Mouse (Mus musculus): ENCODE measurements at regions not wholly inside any gene's neighbourhood (a gene's known extent, or its start where the extent isn't known, plus 50 kb on each side); places are given as distances from the start of the nearest gene placed in this dataset.

DNA sequence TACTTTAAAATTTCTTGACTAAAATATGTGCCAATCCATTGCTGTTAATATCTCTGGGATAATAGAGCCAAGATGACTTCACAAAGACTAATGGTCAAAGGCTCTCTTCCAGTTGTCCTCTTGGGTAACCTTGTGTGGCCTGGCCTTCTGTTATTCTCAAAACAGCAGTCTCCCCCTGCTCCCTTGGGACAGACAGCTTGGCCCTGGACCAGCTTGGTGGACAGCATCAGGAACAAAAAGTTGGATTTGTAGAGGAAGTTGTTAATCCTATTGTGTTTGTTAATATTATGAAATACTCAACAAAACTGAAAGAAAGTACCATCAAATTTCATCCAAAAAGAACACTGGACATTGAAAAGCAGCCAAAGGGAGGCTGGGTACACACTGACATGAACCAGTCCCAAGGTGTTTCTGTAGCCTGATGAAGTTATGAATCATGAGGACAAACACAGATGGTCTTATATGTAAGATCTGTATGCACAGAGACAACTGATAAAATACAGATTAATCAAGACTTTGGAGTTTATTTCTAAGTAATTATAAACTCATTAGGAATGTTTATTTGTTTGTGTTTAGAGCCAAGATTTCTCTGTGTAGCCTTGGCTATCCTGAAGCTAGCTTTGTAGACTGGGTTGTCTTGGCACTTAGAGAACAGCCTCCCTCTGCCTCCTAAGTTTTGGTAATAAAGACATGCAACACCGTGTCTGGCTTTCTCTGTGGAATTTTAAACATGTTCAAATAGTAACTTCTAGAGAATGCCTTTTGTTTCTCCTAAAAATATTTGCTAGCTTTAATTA, 335.7 kb upstream of the Chrm3 start:
- no peaks in the 10 kb centered on the region for H3K36me3 ChIP-seq (ENCODE audit: control insufficient read depth, insufficient read depth, low read length)
- H3K4me3 ChIP-seq (ENCODE audit: insufficient read depth, low read depth, low read length) = no peak overlapping the region
- WGBS = 52% methylated on average over 1 of the region's 1 CpGs
- peak; percentile 86 for DNase-seq
- H3K27me3 ChIP-seq (replicated peaks; ENCODE audit: control insufficient read depth, insufficient read depth, low read length) = no peaks in the 10 kb centered on the region
- no peaks in the 10 kb centered on the region for H3K4me1 ChIP-seq (ENCODE audit: control insufficient read depth, insufficient read depth, low read length)
- no peak for TF ChIP-seq POLR2A (IDR thresholded peaks at IDR 0.05; ENCODE audit: low read depth, low read length)
- no peak overlapping the region for H3K27ac ChIP-seq (ENCODE audit: insufficient read depth, low read depth, low read length)

- Histone ChIP-seq H3K27ac (ENCODE audit: insufficient read depth, low read depth, low read length) (no peak overlapping the region), H3K4me3 (ENCODE audit: insufficient read depth, low read depth, low read length) (no peak overlapping the region), H3K4me1 (ENCODE audit: control insufficient read depth, insufficient read depth, low read length) (no peaks in the 10 kb centered on the region), H3K36me3 (ENCODE audit: control insufficient read depth, insufficient read depth, low read length) (no peaks in the 10 kb centered on the region), H3K27me3 (replicated peaks; ENCODE audit: control insufficient read depth, insufficient read depth, low read length) (no peaks in the 10 kb centered on the region)
- no peak for TF ChIP-seq CTCF (conservative IDR thresholded peaks at IDR 0.05; ENCODE audit: insufficient read depth, insufficient read length, low read depth, low read length)
- TF ChIP-seq POLR2A (IDR thresholded peaks at IDR 0.05; ENCODE audit: low read depth, low read length) = no peak
- 82% methylated on average over 2 of the region's 2 CpGs for WGBS
- DNase-seq = no peak
Measured at GRCm38 (mm10) chr13:10691307-10691706, 330.7 kb upstream of the Chrm3 start.

DNA sequence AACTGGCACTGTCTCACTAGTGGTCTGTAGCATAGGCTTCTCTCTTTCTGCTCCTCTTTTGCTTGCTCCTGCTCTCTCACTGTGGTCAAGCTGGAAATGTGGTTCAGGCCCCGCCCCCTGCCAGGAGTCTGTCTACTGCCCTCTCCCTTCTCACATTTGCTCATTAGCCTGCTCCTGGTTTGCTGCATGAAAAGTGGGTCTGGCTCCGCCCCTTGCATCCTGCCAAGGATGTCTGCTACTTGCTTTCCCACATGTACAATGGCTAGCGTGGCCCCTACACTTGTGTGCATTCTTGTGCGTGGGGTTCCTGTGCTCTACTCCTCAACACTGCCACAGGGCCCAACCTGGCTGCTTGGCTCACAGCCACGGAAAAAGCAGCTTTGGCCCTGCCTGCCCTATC, 326.7 kb upstream of the Chrm3 start:
- DNase-seq = no peak
- 65% methylated on average over 5 of the region's 5 CpGs for WGBS
- Histone ChIP-seq H3K4me1 (ENCODE audit: control insufficient read depth, insufficient read depth, low read length) (no peaks in the 10 kb centered on the region), H3K27ac (ENCODE audit: insufficient read depth, low read depth, low read length) (no peak overlapping the region), H3K4me3 (ENCODE audit: insufficient read depth, low read depth, low read length) (no peak overlapping the region), H3K27me3 (replicated peaks; ENCODE audit: control insufficient read depth, insufficient read depth, low read length) (no peaks in the 10 kb centered on the region), H3K36me3 (ENCODE audit: control insufficient read depth, insufficient read depth, low read length) (no peaks in the 10 kb centered on the region)
- TF ChIP-seq POLR2A (IDR thresholded peaks at IDR 0.05; ENCODE audit: low read depth, low read length) = no peak

DNA sequence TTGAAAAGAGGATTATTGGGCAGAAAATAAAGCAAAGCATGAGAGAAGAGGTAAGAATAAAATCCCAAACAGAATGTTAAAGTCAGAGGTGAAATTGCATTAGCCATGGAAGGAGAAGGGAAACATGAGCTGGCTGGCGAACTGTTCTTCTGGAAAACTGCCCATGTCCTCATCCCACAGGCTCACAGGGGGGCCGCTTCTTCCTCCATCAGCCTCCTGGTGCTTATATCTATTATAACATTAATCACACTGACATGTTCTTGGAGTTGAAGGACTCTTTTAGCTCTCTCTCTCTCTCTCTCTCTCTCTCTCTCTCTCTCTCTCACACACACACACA, 293.4 kb upstream of the Chrm3 start:
- WGBS = 18% methylated on average over 2 of the region's 2 CpGs
- Histone ChIP-seq H3K27me3 (replicated peaks; ENCODE audit: control insufficient read depth, insufficient read depth, low read length) (no peaks in the 10 kb centered on the region), H3K4me1 (ENCODE audit: control insufficient read depth, insufficient read depth, low read length) (no peaks in the 10 kb centered on the region), H3K27ac (ENCODE audit: insufficient read depth, low read depth, low read length) (no peak overlapping the region), H3K36me3 (ENCODE audit: control insufficient read depth, insufficient read depth, low read length) (no peaks in the 10 kb centered on the region), H3K4me3 (ENCODE audit: insufficient read depth, low read depth, low read length) (no peak overlapping the region)
- no peak for DNase-seq
- TF ChIP-seq CTCF (conservative IDR thresholded peaks at IDR 0.05; ENCODE audit: insufficient read depth, insufficient read length, low read depth, low read length) (no peak), POLR2A (IDR thresholded peaks at IDR 0.05; ENCODE audit: low read depth, low read length) (no peak)

DNA sequence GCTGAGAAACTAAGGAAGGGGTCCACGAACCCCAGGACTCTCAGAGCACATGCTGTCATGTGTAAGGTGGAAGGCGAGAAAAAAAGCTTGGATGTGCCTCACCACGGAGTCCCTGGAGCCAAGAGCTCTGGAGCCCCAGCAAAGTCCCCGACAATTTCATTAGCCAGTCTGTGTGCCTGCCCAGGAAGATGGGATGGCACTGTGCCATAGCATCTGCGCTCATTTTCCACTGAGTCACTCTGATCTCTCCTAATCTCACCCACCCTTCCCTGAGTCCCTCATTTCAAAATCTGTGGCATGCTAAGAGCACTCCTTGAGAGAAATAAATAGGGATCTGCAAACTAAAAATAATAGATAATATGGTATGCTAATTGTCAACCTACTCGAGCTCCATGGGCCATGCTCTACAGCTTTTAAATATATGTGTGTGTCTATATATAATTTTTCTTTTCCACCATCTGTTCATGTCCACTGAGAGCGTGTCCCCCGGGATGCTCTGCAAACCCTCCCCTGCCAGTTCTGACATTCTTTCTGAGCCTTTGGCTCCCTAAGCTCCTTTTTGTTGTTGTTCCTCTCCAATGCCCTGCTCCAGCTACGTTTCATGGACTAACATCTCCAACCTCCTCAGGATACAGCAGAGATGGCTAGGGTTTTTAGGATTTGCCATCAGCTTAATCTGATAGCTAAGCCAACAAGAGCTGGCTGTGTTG, 292.9 kb upstream of the Chrm3 start:
- no peak for DNase-seq
- no peaks in the 10 kb centered on the region for H3K4me1 ChIP-seq (ENCODE audit: control insufficient read depth, insufficient read depth, low read length)
- no peaks in the 10 kb centered on the region for H3K36me3 ChIP-seq (ENCODE audit: control insufficient read depth, insufficient read depth, low read length)
- TF ChIP-seq POLR2A (IDR thresholded peaks at IDR 0.05; ENCODE audit: low read depth, low read length) (no peak), CTCF (conservative IDR thresholded peaks at IDR 0.05; ENCODE audit: insufficient read depth, insufficient read length, low read depth, low read length) (no peak)
- H3K4me3 ChIP-seq (ENCODE audit: insufficient read depth, low read depth, low read length) = no peak overlapping the region
- H3K27ac ChIP-seq (ENCODE audit: insufficient read depth, low read depth, low read length) = no peak overlapping the region
- no peaks in the 10 kb centered on the region for H3K27me3 ChIP-seq (replicated peaks; ENCODE audit: control insufficient read depth, insufficient read depth, low read length)
- WGBS = 37% methylated on average over 9 of the region's 9 CpGs

GRCm38 (mm10) chr13:10636859-10637258, 276.2 kb upstream of the Chrm3 start:
- no peaks in the 10 kb centered on the region for H3K4me1 ChIP-seq (ENCODE audit: control insufficient read depth, insufficient read depth, low read length)
- H3K27ac ChIP-seq (ENCODE audit: insufficient read depth, low read depth, low read length) = no peak overlapping the region
- 65% methylated on average over 4 of the region's 4 CpGs for WGBS
- no peak for TF ChIP-seq POLR2A (IDR thresholded peaks at IDR 0.05; ENCODE audit: low read depth, low read length)
- TF ChIP-seq CTCF (conservative IDR thresholded peaks at IDR 0.05; ENCODE audit: insufficient read depth, insufficient read length, low read depth, low read length) = no peak
- H3K36me3 ChIP-seq (ENCODE audit: control insufficient read depth, insufficient read depth, low read length) = no peaks in the 10 kb centered on the region
- H3K4me3 ChIP-seq (ENCODE audit: insufficient read depth, low read depth, low read length) = no peak overlapping the region
- DNase-seq = no peak
- no peaks in the 10 kb centered on the region for H3K27me3 ChIP-seq (replicated peaks; ENCODE audit: control insufficient read depth, insufficient read depth, low read length)

GRCm38 (mm10) chr13:10630467-10630866, 269.8 kb upstream of the Chrm3 start:
- H3K27ac ChIP-seq (ENCODE audit: insufficient read depth, low read depth, low read length) = no peak overlapping the region
- no peaks in the 10 kb centered on the region for H3K36me3 ChIP-seq (ENCODE audit: control insufficient read depth, insufficient read depth, low read length)
- TF ChIP-seq POLR2A (IDR thresholded peaks at IDR 0.05; ENCODE audit: low read depth, low read length) (no peak), CTCF (conservative IDR thresholded peaks at IDR 0.05; ENCODE audit: insufficient read depth, insufficient read length, low read depth, low read length) (no peak)
- 52% methylated on average over 2 of the region's 2 CpGs for WGBS
- H3K4me1 ChIP-seq (ENCODE audit: control insufficient read depth, insufficient read depth, low read length) = no peaks in the 10 kb centered on the region
- no peak for DNase-seq
- H3K4me3 ChIP-seq (ENCODE audit: insufficient read depth, low read depth, low read length) = no peak overlapping the region
- H3K27me3 ChIP-seq (replicated peaks; ENCODE audit: control insufficient read depth, insufficient read depth, low read length) = no peaks in the 10 kb centered on the region

Data from kidney, adult 2 months (tissue).